Mouse (Mus musculus) G1E (cell line): Measurements from ENCODE around the gene Tcf19.

Experiments
- CTCF ChIP-seq: IDR thresholded peaks from 2 replicates; pipeline ENCODE4 v1.5.1; 2012; ENCODE audit warnings: low read depth, low read length, inconsistent platforms, mixed read lengths
- GATA1 ChIP-seq: IDR thresholded peaks from 2 replicates; pipeline ENCODE4 v1.6.1; 2012; ENCODE audit warnings: borderline replicate concordance, low read length, inconsistent platforms, mixed read lengths
- GATA2 ChIP-seq: IDR thresholded peaks from 2 replicates; pipeline ENCODE4 v1.6.1; 2012; ENCODE audit warnings: low read depth, low read length, inconsistent platforms, borderline replicate concordance
- TAL1 ChIP-seq: conservative IDR thresholded peaks from 2 replicates; pipeline ENCODE4 v1.6.1; 2012; ENCODE audit warnings: low read depth, low read length, inconsistent platforms, mixed read lengths

- no peak for TF ChIP-seq CTCF
- TF ChIP-seq GATA1 = no peak
- TF ChIP-seq TAL1 = no peak
- no peak for TF ChIP-seq GATA2
Observed at GRCm38 (mm10) chr17:35547465-35547864, 30.8 kb upstream of the Tcf19 start.
